Mouse (Mus musculus) CH12.LX (cell line): Measurements from ENCODE around the gene Gm20388. TPM values are rescaled to one million over a fixed set of nuclear protein-coding genes. Genes with fewer than 3 reads are reported as not detected.

Experiments
- DNase-seq: peaks from one replicate; pipeline ENCODE4 v3.0.0-alpha.2; 2013; ENCODE audit errors: extremely low read depth
- H3K27ac ChIP-seq: 2 replicates; pipeline ENCODE4 v1.5.1; 2012; ENCODE audit warnings: low read depth, mild to moderate bottlenecking, control low read depth, moderate library complexity; ENCODE audit not compliant: insufficient read depth
- H3K27me3 ChIP-seq: replicated peaks from 2 replicates; pipeline ENCODE3; 2012; ENCODE audit warnings: inconsistent platforms
- H3K36me3 ChIP-seq, 2 experiments: replicated peaks in 1 of 2; 2 replicates each; pipeline versions ENCODE3 to v1.6.1; 2012; ENCODE audit warnings: inconsistent platforms in 1 of 2, low read length in 1 of 2, mild to moderate bottlenecking in 1 of 2, mixed read lengths in 1 of 2, moderate library complexity in 1 of 2; ENCODE audit not compliant: control insufficient read depth in 1 of 2, insufficient read depth in 1 of 2
- H3K4me1 ChIP-seq, 2 experiments: 2 replicates each; pipeline ENCODE4 v1.6.1; 2012; ENCODE audit warnings: inconsistent platforms in 1 of 2, moderate library complexity in 1 of 2; ENCODE audit not compliant: insufficient read depth in 2 of 2, control insufficient read depth in 1 of 2
- H3K4me2 ChIP-seq: 2 replicates; pipeline ENCODE4 v1.6.1; 2012; ENCODE audit warnings: low read depth, mild to moderate bottlenecking, control low read depth; ENCODE audit not compliant: poor library complexity, insufficient read depth, severe bottlenecking
- H3K4me3 ChIP-seq, 3 experiments: fragments of 150-350 bp in 1 of 3; sonication (generic) in 1 of 3; replicated peaks in 1 of 3; 2 replicates each; pipeline versions ENCODE3 to v1.5.1; 2011 to 2012; ENCODE audit warnings: low read depth in 2 of 3, low read length in 2 of 3, mild to moderate bottlenecking in 2 of 3, moderate library complexity in 2 of 3, control low read depth in 1 of 3, improper control_type of control experiment in 1 of 3, inconsistent platforms in 1 of 3, mixed read lengths in 1 of 3; ENCODE audit not compliant: poor library complexity in 1 of 3
- H3K79me2 ChIP-seq: replicated peaks from 2 replicates; pipeline ENCODE4 v1.6.1; 2012; ENCODE audit warnings: mild to moderate bottlenecking, moderate library complexity; ENCODE audit not compliant: control insufficient read depth, poor library complexity, insufficient read depth, severe bottlenecking; ENCODE audit errors: extremely low read depth
- H3K9ac ChIP-seq: 2 replicates; pipeline ENCODE4 v1.6.1; 2012; ENCODE audit warnings: low read depth, mild to moderate bottlenecking, control low read depth, moderate library complexity; ENCODE audit not compliant: insufficient read depth
- H3K9me3 ChIP-seq: replicated peaks from 2 replicates; pipeline ENCODE3; 2012; ENCODE audit warnings: low read length, inconsistent platforms, mixed read lengths
- ELF1 ChIP-seq: IDR thresholded peaks from 2 replicates; pipeline ENCODE4 v1.6.1; 2014; ENCODE audit warnings: low read depth, mild to moderate bottlenecking, inconsistent platforms, low read length, improper control_type of control experiment
- EP300 ChIP-seq: IDR thresholded peaks from 2 replicates; pipeline ENCODE4 v1.6.1; 2011; ENCODE audit warnings: low read length, improper control_type of control experiment
- JUN ChIP-seq: IDR thresholded peaks from 2 replicates; pipeline ENCODE4 v1.6.1; 2011; ENCODE audit warnings: low read depth, mild to moderate bottlenecking, low read length, improper control_type of control experiment, moderate library complexity; ENCODE audit not compliant: insufficient read depth
- JUND ChIP-seq: conservative IDR thresholded peaks from 2 replicates; pipeline ENCODE4 v1.6.1; 2011; ENCODE audit warnings: low read depth, low read length, improper control_type of control experiment
- MEF2A ChIP-seq: IDR thresholded peaks from 2 replicates; pipeline ENCODE4 v1.6.1; 2014; ENCODE audit warnings: low read depth, mild to moderate bottlenecking, inconsistent platforms, low read length, improper control_type of control experiment, borderline replicate concordance
- MXI1 ChIP-seq: IDR thresholded peaks from 2 replicates; pipeline ENCODE4 v1.6.1; 2011; ENCODE audit warnings: mild to moderate bottlenecking, low read depth, low read length, improper control_type of control experiment
- PAX5 ChIP-seq: IDR thresholded peaks from 2 replicates; pipeline ENCODE4 v1.6.1; 2012; ENCODE audit warnings: low read length, inconsistent platforms, mixed read lengths
- POLR2A ChIP-seq: IDR thresholded peaks from 2 replicates; pipeline ENCODE4 v1.6.1; 2011; ENCODE audit warnings: low read depth, mild to moderate bottlenecking, improper control_type of control experiment, low read length
- POLR2AphosphoS2 ChIP-seq: IDR thresholded peaks from 2 replicates; pipeline ENCODE4 v1.6.1; 2011; ENCODE audit warnings: low read depth, low read length, improper control_type of control experiment
- RAD21 ChIP-seq: IDR thresholded peaks from 2 replicates; pipeline ENCODE4 v1.6.1; 2011; ENCODE audit warnings: low read depth, mild to moderate bottlenecking, low read length, improper control_type of control experiment, moderate library complexity
- RCOR1 ChIP-seq: conservative IDR thresholded peaks from 2 replicates; pipeline ENCODE4 v1.6.1; 2012; ENCODE audit warnings: low read depth, mild to moderate bottlenecking, inconsistent platforms, low read length, improper control_type of control experiment
- SIN3A ChIP-seq: IDR thresholded peaks from 2 replicates; pipeline ENCODE4 v1.6.1; 2012; ENCODE audit warnings: low read length, improper control_type of control experiment, inconsistent platforms
- TCF12 ChIP-seq: IDR thresholded peaks from 2 replicates; pipeline ENCODE4 v1.6.1; 2014; ENCODE audit warnings: low read depth, mild to moderate bottlenecking, inconsistent platforms, low read length, improper control_type of control experiment
- UBTF ChIP-seq: IDR thresholded peaks from 2 replicates; pipeline ENCODE4 v1.6.1; 2012; ENCODE audit warnings: low read depth, mild to moderate bottlenecking, inconsistent platforms, low read length, improper control_type of control experiment, moderate library complexity
- USF1 ChIP-seq: IDR thresholded peaks from 2 replicates; pipeline ENCODE4 v1.6.1; 2014; ENCODE audit warnings: low read depth, mild to moderate bottlenecking, inconsistent platforms, low read length, improper control_type of control experiment
- USF2 ChIP-seq: conservative IDR thresholded peaks from 2 replicates; pipeline ENCODE4 v1.6.1; 2011; ENCODE audit warnings: low read depth, low read length, improper control_type of control experiment
- ZC3H11A ChIP-seq: IDR thresholded peaks from 2 replicates; pipeline ENCODE4 v1.6.1; 2012; ENCODE audit warnings: low read depth, mild to moderate bottlenecking, inconsistent platforms, low read length, improper control_type of control experiment
- ZMIZ1 ChIP-seq: IDR thresholded peaks from 2 replicates; pipeline ENCODE4 v1.6.1; 2012; ENCODE audit warnings: low read depth, mild to moderate bottlenecking, inconsistent platforms, low read length, improper control_type of control experiment
- ZNF384 ChIP-seq: IDR thresholded peaks from 2 replicates; pipeline ENCODE4 v1.6.1; 2012; ENCODE audit warnings: low read depth, low read length, improper control_type of control experiment, inconsistent platforms
- dilution Hi-C: fragments of 300-500 bp; cut with MboI; formaldehyde crosslinking; loops from 2 replicates; pipeline ENCODE4 v1.14.3; 2020; ENCODE audit warnings: low sequenced_read_pairs; ENCODE audit not compliant: extremely low pct_unique_long_range_greater_than_20kb, extremely low pct_ligation_motif_present
- in situ Hi-C: fragments of 300-500 bp; cut with MboI; formaldehyde crosslinking; loops from 3 replicates; pipeline ENCODE4 v1.14.3; 2019; ENCODE audit warnings: low sequenced_read_pairs, low pct_ligation_motif_present, low pct_unique_long_range_greater_than_20kb, mixed read lengths
- polyA plus RNA-seq: library from polyadenylated mRNA; unstranded; fragments of >175 nt; gene quantifications from 2 replicates; pipeline ENCODE4 v1.2.1, GENCODE M21; 2012; ENCODE audit warnings: low read depth; ENCODE audit not compliant: insufficient read length
- total RNA-seq, 2 experiments: library from RNA; depleted of rRNA; stranded (reverse); fragments of 300-350 nt in 1 of 2; fragments of >200 nt in 1 of 2; gene quantifications; 2 replicates each; pipeline ENCODE4 v1.2.3; 2012 to 2014

Gm20388 gene
- total and polyA plus RNA-seq, 3 experiments, result 14.8 to 26.3 (median 22.2) TPM

DNA sequence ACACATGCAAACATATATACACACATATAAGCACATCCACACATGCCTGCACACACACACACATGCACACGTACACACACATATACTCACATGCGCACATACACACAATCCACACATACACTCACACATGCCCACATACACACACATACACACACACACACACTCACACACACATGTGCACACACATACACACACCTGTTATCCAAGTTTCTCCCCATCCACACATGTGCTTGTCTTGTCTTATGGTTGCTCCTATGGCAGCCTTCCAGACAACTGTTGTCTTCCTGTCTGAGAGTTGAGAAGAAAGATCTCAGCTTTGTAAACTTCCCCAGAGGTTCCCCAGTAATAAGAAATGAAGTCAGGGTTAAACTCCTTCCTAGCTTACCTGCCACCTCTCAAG, 2258.8 kb downstream of the Gm20388 start:
- Histone ChIP-seq H3K36me3 (no peaks in the 10 kb centered on the region), H3K79me2 (no peaks in the 10 kb centered on the region), H3K27me3 (peaks cover 50% of the 10 kb centered on the region), H3K4me2 (no peak overlapping the region), H3K9me3 (no peaks in the 10 kb centered on the region), H3K27ac (no peak overlapping the region), H3K9ac (no peak overlapping the region)
- in situ Hi-C loops, result no loop called here
- no peak for DNase-seq
- no peak for TF ChIP-seq JUND
- no peak for TF ChIP-seq EP300
- no peak for TF ChIP-seq POLR2A
- no peak for TF ChIP-seq MEF2A
- no peak for TF ChIP-seq POLR2AphosphoS2
- no peak for TF ChIP-seq TCF12
- no peak for TF ChIP-seq MXI1
- TF ChIP-seq SIN3A, result no peak
- TF ChIP-seq ELF1, result no peak
- no peak for TF ChIP-seq RAD21
- TF ChIP-seq JUN, result no peak
- TF ChIP-seq USF1, result no peak
- TF ChIP-seq RCOR1, result no peak
- TF ChIP-seq, all 38 proteins: peak for 0
- Histone ChIP-seq H3K4me1 (peaks cover 6 to 18% of the 10 kb centered on the region in 2 experiments), H3K4me3 (no peak overlapping the region)
- dilution Hi-C loops, result no loop called here

DNA sequence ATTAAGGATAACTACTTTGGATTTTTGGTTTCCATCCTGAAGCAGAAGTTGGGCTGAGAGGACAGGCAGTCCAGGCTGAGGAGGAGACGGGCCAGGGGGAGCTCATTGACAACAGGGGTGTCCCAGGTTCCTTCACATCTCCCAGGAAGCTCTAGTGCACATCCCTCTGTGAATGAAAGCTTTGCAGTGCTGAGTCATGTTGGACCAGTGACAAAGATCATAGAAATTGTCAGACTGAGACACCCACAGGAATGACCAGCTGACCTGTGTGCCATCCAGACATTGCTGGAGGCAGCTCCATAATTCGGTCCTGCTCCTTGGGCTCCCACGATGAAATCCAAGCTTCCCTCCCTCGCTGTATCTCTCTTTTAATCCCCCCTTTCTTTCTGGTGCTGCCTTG, 2261.2 kb downstream of the Gm20388 start:
- H3K27me3 ChIP-seq, result peaks cover 60% of the 10 kb centered on the region
- TF ChIP-seq JUND, result no peak
- TF ChIP-seq RAD21, result no peak
- no peak for TF ChIP-seq UBTF
- no peak for TF ChIP-seq ZNF384
- no peak for TF ChIP-seq USF2
- no peak for TF ChIP-seq PAX5
- no peak for TF ChIP-seq POLR2A
- TF ChIP-seq RCOR1, result no peak
- TF ChIP-seq ZMIZ1, result no peak
- TF ChIP-seq SIN3A, result no peak
- no peak for TF ChIP-seq ZC3H11A
- TF ChIP-seq JUN, result no peak
- no peak for TF ChIP-seq EP300
- H3K9ac ChIP-seq, result no peak overlapping the region
- no peaks in the 10 kb centered on the region for H3K79me2 ChIP-seq
- H3K36me3 ChIP-seq, result no peaks in the 10 kb centered on the region
- no peak overlapping the region for H3K27ac ChIP-seq
- H3K4me1 ChIP-seq, result peaks cover 10 to 14% of the 10 kb centered on the region in 2 experiments
- DNase-seq, result no peak
- H3K4me3 ChIP-seq, result no peak overlapping the region
- dilution Hi-C loops (no loop called here), in situ Hi-C loops (no loop called here)
- no peak overlapping the region for H3K4me2 ChIP-seq
- no peaks in the 10 kb centered on the region for H3K9me3 ChIP-seq
